Mouse (Mus musculus) kidney, adult 2 months (tissue): ENCODE results near the gene Nova2. TPM values are rescaled to one million over a fixed set of nuclear protein-coding genes. Genes with fewer than 3 reads are reported as not detected.

Experiments
- DNase-seq: peaks from one replicate; pipeline ENCODE4 v3.0.0; 2021
- H3K27ac ChIP-seq: fragments of 200-500 bp; 2 replicates; pipeline ENCODE4 v1.5.1; 2012; ENCODE audit warnings: low read depth, low read length, control low read depth, inconsistent platforms; ENCODE audit not compliant: insufficient read depth
- H3K27me3 ChIP-seq: fragments of 200-500 bp; replicated peaks from 2 replicates; pipeline ENCODE4 v1.6.1; 2012; ENCODE audit warnings: mild to moderate bottlenecking, moderate library complexity, low read length, inconsistent platforms; ENCODE audit not compliant: control insufficient read depth, insufficient read depth
- H3K36me3 ChIP-seq: fragments of 200-500 bp; 2 replicates; pipeline ENCODE4 v1.6.1; 2012; ENCODE audit warnings: mild to moderate bottlenecking, moderate library complexity, low read length, inconsistent platforms; ENCODE audit not compliant: control insufficient read depth, insufficient read depth
- H3K4me1 ChIP-seq: fragments of 200-500 bp; 2 replicates; pipeline ENCODE4 v1.6.1; 2011; ENCODE audit warnings: low read length; ENCODE audit not compliant: control insufficient read depth, insufficient read depth
- H3K4me3 ChIP-seq: fragments of 200-500 bp; 2 replicates; pipeline ENCODE4 v1.5.1; 2011; ENCODE audit warnings: mild to moderate bottlenecking, low read depth, low read length, control low read depth; ENCODE audit not compliant: insufficient read depth
- CTCF ChIP-seq: fragments of 200-500 bp; conservative IDR thresholded peaks from 2 replicates; pipeline ENCODE4 v1.5.1; 2011; ENCODE audit warnings: low read depth, mild to moderate bottlenecking, control low read depth, low read length, moderate library complexity, mixed read lengths; ENCODE audit not compliant: insufficient read depth, insufficient read length
- POLR2A ChIP-seq: fragments of 200-500 bp; IDR thresholded peaks from one replicate; pipeline ENCODE4 v1.6.1; 2011; ENCODE audit warnings: low read depth, low read length, control low read depth
- WGBS: fragments of 180-500 bp; shearing (Covaris S2); methylation state at CpG from one replicate; pipeline ENCODE4 v1.1.7; 2018; 5-methylcytosine and 5-hydroxymethylcytosine counted together
- polyA plus RNA-seq: library from polyadenylated mRNA; depleted of rRNA; stranded (reverse); fragments of >200 nt; gene quantifications from 2 replicates; pipeline ENCODE4 v1.2.3, GENCODE M21; 2012

Nova2 gene
- polyA plus RNA-seq, 1 experiment: 1.1 TPM

GRCm38 (mm10) chr7:19003902-19004630, 78.4 kb downstream of the Nova2 start, which contains the start of gene Irf2bp1:
Gene Irf2bp1 (plus strand): TSS chr7:19004044.
- peak within 1 kb of the TSS; percentile 91 for H3K4me3 ChIP-seq
- H3K4me1 ChIP-seq: peaks cover 20% of the 10 kb centered on the region
- WGBS: 1% methylated on average over 88 of the region's 90 CpGs
- no peaks in the 10 kb centered on the region for H3K27me3 ChIP-seq
- TF ChIP-seq POLR2A (peak; percentile 62), CTCF (no peak)
- H3K27ac ChIP-seq: peak within 1 kb of the TSS; percentile 95
- peak; percentile 96 for DNase-seq
- H3K36me3 ChIP-seq: no peaks in the 10 kb centered on the region; the same call in 1 of the 2 replicates

GRCm38 (mm10) chr7:19004631-19005079, 79.0 kb downstream of the Nova2 start:
- Histone ChIP-seq H3K27ac (no peak overlapping the region), H3K4me1 (peaks cover 20% of the 10 kb centered on the region), H3K36me3 (no peaks in the 10 kb centered on the region; the same call in 1 of the 2 replicates), H3K27me3 (no peaks in the 10 kb centered on the region), H3K4me3 (peak overlapping the region; percentile 91)
- DNase-seq: peak; percentile 24
- TF ChIP-seq CTCF: no peak
- TF ChIP-seq POLR2A: no peak
- 5% methylated on average over 34 of the region's 34 CpGs for WGBS

DNA sequence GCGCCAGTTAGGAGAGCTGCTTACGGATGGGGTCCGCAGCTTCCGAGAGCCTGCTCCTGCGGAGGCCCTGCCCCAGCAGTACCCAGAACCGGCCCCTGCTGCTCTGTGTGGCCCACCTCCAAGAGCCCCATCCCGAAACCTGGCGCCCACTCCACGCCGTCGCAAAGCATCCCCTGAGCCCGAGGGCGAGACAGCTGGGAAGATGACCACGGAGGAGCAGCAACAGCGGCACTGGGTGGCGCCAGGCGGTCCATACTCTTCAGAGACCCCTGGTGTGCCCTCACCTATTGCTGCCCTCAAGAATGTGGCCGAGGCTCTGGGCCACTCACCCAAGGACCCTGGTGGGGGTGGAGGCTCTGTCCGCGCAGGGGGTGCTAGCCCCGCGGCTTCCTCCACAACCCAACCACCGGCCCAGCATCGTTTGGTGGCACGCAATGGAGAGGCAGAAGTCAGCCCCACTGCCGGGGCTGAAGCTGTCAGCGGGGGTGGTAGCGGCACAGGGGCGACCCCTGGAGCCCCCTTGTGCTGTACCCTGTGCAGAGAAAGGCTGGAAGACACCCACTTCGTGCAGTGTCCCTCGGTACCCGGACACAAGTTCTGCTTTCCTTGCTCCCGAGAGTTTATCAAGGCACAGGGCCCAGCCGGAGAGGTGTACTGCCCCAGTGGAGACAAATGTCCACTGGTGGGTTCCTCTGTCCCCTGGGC, 79.9 kb downstream of the Nova2 start:
- TF ChIP-seq CTCF (no peak), POLR2A (no peak)
- Histone ChIP-seq H3K27me3 (no peaks in the 10 kb centered on the region), H3K36me3 (no peaks in the 10 kb centered on the region; the same call in 1 of the 2 replicates), H3K27ac (no peak overlapping the region), H3K4me3 (no peak overlapping the region), H3K4me1 (peaks cover 20% of the 10 kb centered on the region)
- no peak for DNase-seq
- WGBS: 80% methylated on average over 34 of the region's 34 CpGs

DNA sequence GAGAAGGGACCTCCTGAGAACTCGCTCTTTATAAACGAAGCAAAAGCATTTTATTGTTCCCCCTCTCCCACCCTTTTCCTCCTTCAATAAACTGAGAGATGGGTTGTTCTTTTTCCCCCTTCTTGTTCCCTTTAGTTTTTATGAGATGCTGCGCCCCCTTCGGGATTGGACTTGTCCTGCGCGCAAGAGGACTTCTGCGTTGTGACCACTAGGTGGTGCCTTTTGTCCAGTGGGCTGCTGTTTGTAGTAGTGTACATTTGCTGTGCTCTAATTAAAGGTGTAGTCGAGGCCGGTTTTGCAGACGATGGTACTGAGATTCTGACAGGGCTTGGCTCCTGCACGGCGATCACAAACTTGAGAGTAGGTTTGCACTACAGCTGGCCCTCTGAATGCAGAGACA, 80.8 kb downstream of the Nova2 start:
- DNase-seq: peak; percentile 92
- Histone ChIP-seq H3K27me3 (no peaks in the 10 kb centered on the region), H3K36me3 (no peaks in the 10 kb centered on the region; the same call in 1 of the 2 replicates), H3K27ac (no peak overlapping the region), H3K4me1 (peaks cover 20% of the 10 kb centered on the region), H3K4me3 (no peak overlapping the region)
- WGBS: 5% methylated on average over 12 of the region's 12 CpGs
- TF ChIP-seq POLR2A (no peak), CTCF (peak; percentile 99)

DNA sequence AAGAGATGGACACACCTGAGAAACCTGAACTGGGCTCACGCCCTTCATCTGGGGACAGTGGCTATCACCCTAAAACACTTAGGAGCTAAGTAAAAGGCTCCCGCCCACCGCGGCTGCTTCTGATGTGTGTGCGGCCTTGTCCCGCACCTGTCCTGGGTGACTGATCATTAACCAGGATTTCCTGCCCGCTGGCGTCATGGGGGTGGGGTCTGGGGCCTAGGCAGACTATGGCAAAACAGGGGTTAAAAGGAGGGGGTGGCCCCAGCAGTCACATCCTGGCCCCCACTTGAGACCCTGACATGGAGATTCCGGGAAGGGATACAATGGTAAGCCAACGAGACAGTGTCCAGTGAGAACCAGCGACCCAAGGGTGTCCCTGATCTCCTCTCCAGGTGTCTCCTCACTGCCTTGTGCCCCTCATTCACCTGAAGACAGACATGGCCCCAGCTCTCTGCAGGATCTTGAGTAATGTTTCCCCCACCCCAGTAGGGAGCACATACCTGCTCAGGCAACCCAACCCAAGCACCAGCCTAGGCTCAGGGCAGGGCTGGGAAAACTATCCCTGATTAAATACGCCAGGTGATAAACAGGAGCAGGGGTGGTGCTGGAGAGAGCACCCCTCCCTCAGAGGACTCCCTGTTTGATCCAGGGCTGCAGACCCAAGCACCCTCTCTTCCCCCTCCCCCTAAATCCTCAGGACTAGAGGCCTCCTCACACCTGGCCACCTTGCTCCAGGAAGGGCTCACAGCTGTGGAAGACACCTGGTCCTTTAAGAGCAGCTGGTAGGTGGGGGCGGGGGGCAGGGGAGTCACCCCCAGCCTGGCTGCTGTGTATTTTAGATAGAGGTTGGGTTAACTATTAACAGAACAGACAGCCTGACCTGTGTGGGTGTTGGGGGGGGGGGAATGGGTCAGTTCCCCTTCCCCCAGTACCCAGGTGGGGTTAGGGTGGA, 81.6 kb downstream of the Nova2 start:
- peak; percentile 36 for DNase-seq
- Histone ChIP-seq H3K27me3 (no peaks in the 10 kb centered on the region), H3K27ac (no peak overlapping the region), H3K4me1 (peaks cover 20% of the 10 kb centered on the region), H3K4me3 (no peak overlapping the region), H3K36me3 (no peaks in the 10 kb centered on the region; the same call in 1 of the 2 replicates)
- 41% methylated on average over 13 of the region's 13 CpGs for WGBS
- TF ChIP-seq POLR2A: peak; percentile 4
- no peak for TF ChIP-seq CTCF

DNA sequence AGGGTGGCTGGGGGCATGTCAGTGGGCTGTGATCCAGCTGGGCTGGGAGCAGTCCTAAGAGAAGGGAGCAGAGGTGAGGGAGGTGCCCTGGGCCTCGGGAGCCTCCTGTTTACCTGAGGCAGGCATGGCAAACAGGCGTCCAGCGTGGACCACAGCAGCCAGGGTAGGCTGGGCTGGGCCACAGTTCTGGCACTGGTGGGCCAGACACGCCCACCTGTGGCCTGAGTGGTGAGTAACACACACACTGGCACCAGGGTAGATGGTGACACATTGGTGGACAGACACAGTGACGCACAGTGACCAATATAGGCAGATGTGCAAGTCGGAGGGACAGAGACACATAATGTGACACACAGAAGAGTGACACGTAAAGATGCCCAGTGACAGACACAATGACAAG, 84.9 kb downstream of the Nova2 start:
- no peak for DNase-seq
- WGBS: 80% methylated on average over 7 of the region's 7 CpGs
- peaks cover 14% of the 10 kb centered on the region for H3K4me1 ChIP-seq

More for the DNA sequence above, 84.9 kb downstream of the Nova2 start:
- Histone ChIP-seq H3K27ac (no peak overlapping the region), H3K4me3 (no peak overlapping the region), H3K36me3 (no peaks in the 10 kb centered on the region; the same call in 1 of the 2 replicates), H3K27me3 (no peaks in the 10 kb centered on the region)
- TF ChIP-seq CTCF: no peak
- TF ChIP-seq POLR2A: no peak
